Mouse (Mus musculus) kidney, adult 11 months (tissue): ENCODE results near the gene Bace2.

Source experiments
- DNase-seq: peaks from one replicate; pipeline ENCODE4 v3.0.0; 2022

Bace2 gene

GRCm38 (mm10) chr16:97474671-97475070 lies 118.1 kb downstream of the Bace2 start:
- no peak for DNase-seq

GRCm38 (mm10) chr16:97475581-97475980 lies 119.0 kb downstream of the Bace2 start:
- DNase-seq = no peak

- no peak for DNase-seq
These were observed 120.0 kb downstream of the Bace2 start for GRCm38 (mm10) chr16:97476524-97476923.

DNA sequence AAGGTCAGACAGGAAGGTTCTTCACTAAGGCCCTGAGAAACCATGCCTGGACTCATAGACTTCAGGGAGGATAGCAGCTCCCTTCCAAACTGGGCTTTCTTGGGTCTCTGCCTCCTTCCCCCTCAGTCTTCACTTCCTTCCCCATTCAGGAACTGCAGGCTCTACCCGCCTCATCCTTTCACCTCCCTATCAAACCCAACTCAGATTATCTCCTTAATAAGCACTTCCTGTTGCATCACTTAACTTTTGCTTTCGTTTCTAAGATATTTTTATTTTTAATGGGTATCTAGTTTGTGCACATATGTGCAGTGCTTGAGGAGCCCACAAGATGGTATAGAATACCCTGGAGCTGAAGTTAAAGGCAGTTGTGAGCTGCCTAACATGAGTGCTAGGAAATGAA lies 122.1 kb downstream of the Bace2 start:
- DNase-seq = no peak

DNA sequence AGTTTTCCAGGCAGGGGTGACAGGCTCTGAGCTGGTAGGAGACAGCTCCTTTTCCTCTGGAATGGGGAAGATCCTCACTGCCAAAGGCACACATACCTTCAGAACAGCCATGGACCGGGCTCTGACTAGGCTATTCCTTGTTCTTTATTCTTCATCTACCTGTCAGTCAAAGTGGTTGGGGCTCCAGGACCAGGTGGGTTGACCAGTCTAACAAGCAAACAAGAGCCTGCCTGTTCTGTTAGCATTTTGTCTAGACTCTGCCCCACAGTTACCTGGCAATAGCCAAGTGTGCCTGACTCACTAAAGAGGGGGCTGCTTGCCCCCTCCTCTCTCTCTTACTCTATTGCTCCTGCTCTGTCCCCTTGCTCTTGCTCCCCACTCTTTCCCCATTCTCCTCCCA lies 135.8 kb downstream of the Bace2 start:
- no peak for DNase-seq
